Mouse (Mus musculus): Measurements from ENCODE around the gene Marc2. TPM values are rescaled to one million over a fixed set of nuclear protein-coding genes. Genes with fewer than 3 reads are reported as not detected.
A peak's percentile ranks its signal among the peaks of the same experiment; 100 is the strongest.

Gene Marc2
- polyA plus RNA-seq (2015; fragmentation: Nextera tagmentation; extraction: Ambion mirVana) = 154 and 166 TPM in 2 replicates

- peak within 1 kb of the TSS; percentile 94 for H3K9ac ChIP-seq (ENCODE audit: low read length)
- 4% methylated on average over 18 of the region's 18 CpGs for WGBS
- H3K27ac ChIP-seq (ENCODE audit: low read length) = peak within 1 kb of the TSS; percentile 91
- H3K4me2 ChIP-seq (ENCODE audit: low read depth, low read length) = peak within 1 kb of the TSS; percentile 67
- ATAC-seq (ENCODE audit: low read depth) = peak; percentile 36
- H3K4me1 ChIP-seq (replicated peaks; ENCODE audit: control insufficient read depth, insufficient read depth, low read length) = peaks cover 15% of the 10 kb centered on the region
- peaks cover 2% of the 10 kb centered on the region; the same call in 1 of the 2 replicates for H3K27me3 ChIP-seq (ENCODE audit: control insufficient read depth, insufficient read depth, low read depth, low read length)
- no peaks in the 10 kb centered on the region for H3K9me3 ChIP-seq (ENCODE audit: control insufficient read depth, low read length)
- no peaks in the 10 kb centered on the region for H3K36me3 ChIP-seq (ENCODE audit: control insufficient read depth, insufficient read depth, low read length)
- peak within 1 kb of the TSS; percentile 93 for H3K4me3 ChIP-seq (ENCODE audit: low read length)
These were observed at the start of gene Marc2 for GRCm38 (mm10) chr1:184846092-184846750. Marc2 (minus strand) TSS chr1:184846451.

DNA sequence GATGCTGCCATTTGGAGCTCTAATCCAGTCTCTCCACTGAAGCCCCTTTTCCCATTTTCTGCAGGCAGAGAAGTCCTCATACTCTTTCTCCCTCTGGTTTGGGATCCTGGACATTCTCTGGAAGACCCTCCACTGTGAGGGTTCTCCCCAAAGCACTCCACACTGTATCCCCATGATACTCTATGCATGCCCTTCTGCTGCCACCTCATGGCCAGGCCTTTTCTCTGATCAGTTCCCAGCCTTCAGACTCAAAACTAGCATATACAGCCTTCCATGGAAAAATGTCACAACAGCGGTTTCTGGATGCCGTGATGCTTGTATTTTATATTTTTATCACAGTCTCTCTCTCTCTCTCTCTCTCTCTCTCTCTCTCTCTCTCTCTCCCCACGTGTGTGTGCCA lies 45.7 kb upstream of the Marc2 start:
- ATAC-seq (ENCODE audit: low read depth) = no peak
- H3K27ac ChIP-seq (ENCODE audit: low read length) = no peak overlapping the region
- no peaks in the 10 kb centered on the region for H3K36me3 ChIP-seq (ENCODE audit: control insufficient read depth, insufficient read depth, low read length)
- no peak overlapping the region for H3K9ac ChIP-seq (ENCODE audit: low read length)
- no peaks in the 10 kb centered on the region for H3K27me3 ChIP-seq (ENCODE audit: control insufficient read depth, insufficient read depth, low read depth, low read length)
- H3K4me1 ChIP-seq (replicated peaks; ENCODE audit: control insufficient read depth, insufficient read depth, low read length) = no peaks in the 10 kb centered on the region
- no peak overlapping the region for H3K4me3 ChIP-seq (ENCODE audit: low read length)
- WGBS = 64% methylated on average over 3 of the region's 3 CpGs
- no peaks in the 10 kb centered on the region for H3K9me3 ChIP-seq (ENCODE audit: control insufficient read depth, low read length)
- H3K4me2 ChIP-seq (ENCODE audit: low read depth, low read length) = no peak overlapping the region

- H3K9me3 ChIP-seq (ENCODE audit: control insufficient read depth, low read length) = no peaks in the 10 kb centered on the region
- no peak overlapping the region for H3K27ac ChIP-seq (ENCODE audit: low read length)
- WGBS = 84% methylated on average over 6 of the region's 6 CpGs
- no peak for ATAC-seq (ENCODE audit: low read depth)
- no peak overlapping the region for H3K9ac ChIP-seq (ENCODE audit: low read length)
- H3K4me2 ChIP-seq (ENCODE audit: low read depth, low read length) = no peak overlapping the region
- no peak overlapping the region for H3K4me3 ChIP-seq (ENCODE audit: low read length)
- no peaks in the 10 kb centered on the region for H3K36me3 ChIP-seq (ENCODE audit: control insufficient read depth, insufficient read depth, low read length)
- no peaks in the 10 kb centered on the region for H3K27me3 ChIP-seq (ENCODE audit: control insufficient read depth, insufficient read depth, low read depth, low read length)
- H3K4me1 ChIP-seq (replicated peaks; ENCODE audit: control insufficient read depth, insufficient read depth, low read length) = no peaks in the 10 kb centered on the region
These were observed 43.2 kb upstream of the Marc2 start for GRCm38 (mm10) chr1:184889454-184889853.

DNA sequence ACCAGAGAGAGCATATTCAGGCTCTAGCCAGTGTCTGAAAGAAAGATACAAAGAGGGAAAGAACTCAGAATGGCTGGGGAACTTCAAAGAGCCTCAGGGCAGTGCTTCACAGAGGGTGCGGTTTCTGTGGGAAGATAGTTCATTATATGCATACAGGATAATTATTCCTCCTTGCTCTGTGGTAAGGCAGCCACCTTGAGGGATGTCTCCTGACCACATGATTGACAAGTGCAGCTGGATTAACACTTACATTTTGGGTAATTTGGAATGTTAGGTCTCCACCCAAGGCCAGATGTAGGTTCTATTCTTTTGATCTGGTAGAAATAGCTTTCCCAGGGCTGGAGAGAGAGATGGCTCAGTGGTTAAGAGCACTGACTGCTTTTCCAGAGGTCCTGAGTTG lies 39.9 kb upstream of the Marc2 start:
- ATAC-seq (ENCODE audit: low read depth) = no peak
- WGBS = 72% methylated on average over 1 of the region's 1 CpGs

DNA sequence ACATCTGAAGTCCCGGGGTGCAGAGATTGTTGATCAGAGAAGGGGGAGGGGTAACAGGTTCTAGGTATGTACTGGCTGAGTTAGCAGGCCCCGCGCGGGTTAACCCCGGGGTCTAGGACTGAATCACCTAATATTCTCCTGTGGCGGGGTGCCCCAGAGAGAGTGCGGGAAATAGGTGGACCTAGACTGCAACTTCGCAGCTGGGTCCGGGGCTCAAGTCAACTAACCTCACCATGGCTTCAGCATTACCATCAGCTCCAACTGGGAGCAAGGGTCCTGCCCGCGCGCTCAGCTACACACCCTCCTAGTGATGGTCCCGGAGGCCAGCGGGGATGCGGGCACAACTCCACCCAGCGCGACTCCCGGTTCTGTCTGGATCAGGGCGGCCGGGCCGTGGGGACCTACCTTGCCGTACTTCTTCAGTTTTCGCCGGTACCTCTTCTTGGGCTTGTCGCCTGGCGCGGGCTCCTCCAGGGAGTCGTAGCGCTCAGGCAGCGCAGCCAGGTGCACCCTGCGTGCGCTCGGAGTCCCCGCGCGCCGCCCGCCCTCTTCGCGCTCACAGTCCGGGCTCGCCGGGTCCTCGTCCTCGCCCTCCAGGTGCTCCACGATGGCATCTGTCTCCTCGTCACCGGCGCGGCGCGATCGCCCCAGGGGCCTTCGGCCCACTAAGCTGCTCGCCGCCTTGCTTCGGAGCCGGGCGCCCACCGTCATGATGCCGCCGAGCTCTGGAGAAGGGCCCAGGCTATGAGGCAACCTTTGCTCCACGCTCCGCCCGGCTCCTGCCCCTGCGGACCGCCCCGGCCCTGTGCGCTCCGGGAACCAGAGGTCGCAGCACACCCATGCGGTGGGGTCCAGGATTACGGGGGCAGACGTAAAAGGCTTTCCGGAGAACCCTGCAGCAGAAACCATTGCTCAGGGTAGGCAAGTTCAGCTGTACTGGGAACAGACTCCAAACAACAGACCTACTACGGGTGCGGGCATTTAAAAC lies 36.3 kb upstream of the Marc2 start, which contains the start of gene C130074G19Rik:
C130074G19Rik (minus strand) TSS at position 938 of the 988 bp plus-strand sequence.
- no peaks in the 10 kb centered on the region for H3K36me3 ChIP-seq (ENCODE audit: control insufficient read depth, insufficient read depth, low read length)
- peak within 1 kb of the TSS; percentile 57 for H3K9ac ChIP-seq (ENCODE audit: low read length)
- peaks cover 3% of the 10 kb centered on the region; the same call in 1 of the 2 replicates for H3K4me1 ChIP-seq (replicated peaks; ENCODE audit: control insufficient read depth, insufficient read depth, low read length)
- H3K4me2 ChIP-seq (ENCODE audit: low read depth, low read length) = peak within 1 kb of the TSS; percentile 72
- no peak within 1 kb of the TSS for H3K27ac ChIP-seq (ENCODE audit: low read length)
- no peaks in the 10 kb centered on the region for H3K9me3 ChIP-seq (ENCODE audit: control insufficient read depth, low read length)
- peak; percentile 95 for ATAC-seq (ENCODE audit: low read depth)
- H3K27me3 ChIP-seq (ENCODE audit: control insufficient read depth, insufficient read depth, low read depth, low read length) = peaks cover 23% of the 10 kb centered on the region
- H3K4me3 ChIP-seq (ENCODE audit: low read length) = peak within 1 kb of the TSS; percentile 55
- WGBS = 2% methylated on average over 73 of the region's 77 CpGs

More for the DNA sequence above, 39.9 kb upstream of the Marc2 start:
- no peak overlapping the region for H3K9ac ChIP-seq (ENCODE audit: low read length)
- H3K4me2 ChIP-seq (ENCODE audit: low read depth, low read length) = no peak overlapping the region
- no peak overlapping the region for H3K4me3 ChIP-seq (ENCODE audit: low read length)
- H3K27ac ChIP-seq (ENCODE audit: low read length) = no peak overlapping the region
- no peaks in the 10 kb centered on the region for H3K36me3 ChIP-seq (ENCODE audit: control insufficient read depth, insufficient read depth, low read length)
- H3K9me3 ChIP-seq (ENCODE audit: control insufficient read depth, low read length) = no peaks in the 10 kb centered on the region
- peaks cover 3% of the 10 kb centered on the region; the same call in 1 of the 2 replicates for H3K4me1 ChIP-seq (replicated peaks; ENCODE audit: control insufficient read depth, insufficient read depth, low read length)
- H3K27me3 ChIP-seq (ENCODE audit: control insufficient read depth, insufficient read depth, low read depth, low read length) = peaks cover 23% of the 10 kb centered on the region

GRCm38 (mm10) chr1:184881861-184882260 lies 35.6 kb upstream of the Marc2 start:
- Histone ChIP-seq H3K4me2 (ENCODE audit: low read depth, low read length) (peak overlapping the region; percentile 72), H3K36me3 (ENCODE audit: control insufficient read depth, insufficient read depth, low read length) (no peaks in the 10 kb centered on the region), H3K27ac (ENCODE audit: low read length) (no peak overlapping the region), H3K4me1 (replicated peaks; ENCODE audit: control insufficient read depth, insufficient read depth, low read length) (peaks cover 3% of the 10 kb centered on the region; the same call in 1 of the 2 replicates), H3K9ac (ENCODE audit: low read length) (peak overlapping the region; percentile 57), H3K4me3 (ENCODE audit: low read length) (peak overlapping the region; percentile 55), H3K27me3 (ENCODE audit: control insufficient read depth, insufficient read depth, low read depth, low read length) (peaks cover 23% of the 10 kb centered on the region), H3K9me3 (ENCODE audit: control insufficient read depth, low read length) (no peaks in the 10 kb centered on the region)
- WGBS = 54% methylated on average over 7 of the region's 7 CpGs
- no peak for ATAC-seq (ENCODE audit: low read depth)

- Histone ChIP-seq H3K9ac (ENCODE audit: low read length) (no peak overlapping the region), H3K27me3 (ENCODE audit: control insufficient read depth, insufficient read depth, low read depth, low read length) (peaks cover 23% of the 10 kb centered on the region), H3K4me3 (ENCODE audit: low read length) (peak overlapping the region; percentile 55), H3K4me2 (ENCODE audit: low read depth, low read length) (peak overlapping the region; percentile 72), H3K4me1 (replicated peaks; ENCODE audit: control insufficient read depth, insufficient read depth, low read length) (peaks cover 3% of the 10 kb centered on the region; the same call in 1 of the 2 replicates), H3K9me3 (ENCODE audit: control insufficient read depth, low read length) (no peaks in the 10 kb centered on the region), H3K27ac (ENCODE audit: low read length) (no peak overlapping the region), H3K36me3 (ENCODE audit: control insufficient read depth, insufficient read depth, low read length) (no peaks in the 10 kb centered on the region)
- ATAC-seq (ENCODE audit: low read depth) = no peak
- 78% methylated on average over 5 of the region's 5 CpGs for WGBS
These were observed 35.0 kb upstream of the Marc2 start for GRCm38 (mm10) chr1:184881211-184881610.

DNA sequence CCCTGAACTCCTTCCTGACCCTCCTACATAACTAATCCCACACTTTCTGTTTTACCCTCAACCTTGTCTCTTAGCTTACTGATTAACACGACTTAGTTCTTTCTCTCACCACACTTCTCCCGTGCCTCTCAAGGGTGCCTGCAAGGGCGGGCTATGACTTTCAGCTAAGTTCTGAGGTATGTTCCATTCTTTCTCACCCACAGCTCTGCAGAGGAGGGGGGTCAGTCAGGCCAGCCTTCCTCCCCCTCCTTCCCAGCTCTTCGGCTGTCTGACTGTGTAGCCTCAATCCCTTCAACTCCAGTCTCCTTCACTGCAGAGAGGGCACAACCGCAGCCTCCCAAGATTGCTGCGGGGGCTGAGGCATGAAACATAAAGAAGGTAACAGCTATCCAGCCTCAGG lies 32.6 kb upstream of the Marc2 start:
- no peak overlapping the region for H3K9ac ChIP-seq (ENCODE audit: low read length)
- peaks cover 3% of the 10 kb centered on the region; the same call in 1 of the 2 replicates for H3K4me1 ChIP-seq (replicated peaks; ENCODE audit: control insufficient read depth, insufficient read depth, low read length)
- H3K27ac ChIP-seq (ENCODE audit: low read length) = no peak overlapping the region
- H3K27me3 ChIP-seq (ENCODE audit: control insufficient read depth, insufficient read depth, low read depth, low read length) = peaks cover 20% of the 10 kb centered on the region
- H3K9me3 ChIP-seq (ENCODE audit: control insufficient read depth, low read length) = no peaks in the 10 kb centered on the region
- no peak overlapping the region for H3K4me3 ChIP-seq (ENCODE audit: low read length)
- no peaks in the 10 kb centered on the region for H3K36me3 ChIP-seq (ENCODE audit: control insufficient read depth, insufficient read depth, low read length)
- ATAC-seq (ENCODE audit: low read depth) = no peak
- no peak overlapping the region for H3K4me2 ChIP-seq (ENCODE audit: low read depth, low read length)
- whole genome bisulfite sequencing = 60% methylated on average over 6 of the region's 6 CpGs

DNA sequence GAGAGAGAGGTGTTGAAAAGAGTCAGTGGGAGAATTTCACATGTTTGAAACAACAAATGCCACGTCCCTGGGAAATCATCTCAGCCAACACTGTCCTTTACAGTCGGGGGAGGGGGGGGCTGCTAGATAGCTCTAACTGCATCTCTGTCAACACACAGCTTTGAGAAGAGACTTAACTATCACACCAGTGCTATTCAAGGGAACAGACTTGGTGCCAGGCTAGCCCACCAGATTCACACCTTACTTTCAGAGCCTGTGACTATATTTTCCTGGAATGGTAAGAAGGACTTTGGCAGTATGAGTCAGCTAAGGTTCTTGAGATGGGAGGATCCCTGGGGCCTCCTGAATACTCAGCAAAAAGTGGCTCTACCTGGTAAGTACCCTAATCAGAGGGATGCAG lies 31.1 kb upstream of the Marc2 start:
- Histone ChIP-seq H3K36me3 (ENCODE audit: control insufficient read depth, insufficient read depth, low read length) (no peaks in the 10 kb centered on the region), H3K27ac (ENCODE audit: low read length) (no peak overlapping the region), H3K4me3 (ENCODE audit: low read length) (no peak overlapping the region), H3K9me3 (ENCODE audit: control insufficient read depth, low read length) (no peaks in the 10 kb centered on the region), H3K27me3 (ENCODE audit: control insufficient read depth, insufficient read depth, low read depth, low read length) (peaks cover 6% of the 10 kb centered on the region; the same call in 1 of the 2 replicates), H3K9ac (ENCODE audit: low read length) (no peak overlapping the region), H3K4me1 (replicated peaks; ENCODE audit: control insufficient read depth, insufficient read depth, low read length) (no peaks in the 10 kb centered on the region; the same call in 1 of the 2 replicates), H3K4me2 (ENCODE audit: low read depth, low read length) (no peak overlapping the region)
- no peak for ATAC-seq (ENCODE audit: low read depth)
- 56% methylated on average over 2 of the region's 2 CpGs for whole genome bisulfite sequencing

Data from lung, embryonic 16.5 days (tissue).